ENCODE assay signal across 18 mouse cellular contexts in genomic region chr10:71978035-71978434, GRCm38 (mm10).
A peak's percentile ranks its signal among the peaks of the same experiment; 100 is the strongest.
DNase-seq lines count a peak whose midpoint lies in the region; ATAC-seq and TF ChIP-seq lines count a peak whose summit lies in the region.
"Had no signal": no experiment of that assay in that cellular context is flagged by ENCODE, and none has a peak within 500 bp of the region (broad histone marks: within the 10 kb centered on the region; RNA-seq: fewer than 3 reads in every experiment).

No protein-coding gene starts in this region.

- H3K36me3 ChIP-seq in forebrain, embryonic 14.5 days (ENCODE audit: control insufficient read depth, insufficient read depth, low read length) = no peaks in the 10 kb centered on the region
- no peaks in the 10 kb centered on the region for H3K36me3 ChIP-seq in forebrain, embryonic 16.5 days (ENCODE audit: control insufficient read depth, insufficient read depth)
- no peaks in the 10 kb centered on the region for H3K36me3 ChIP-seq in testis, adult 2 months (ENCODE audit: control insufficient read depth, insufficient read depth, low read length)
- H3K36me3 ChIP-seq: embryonic facial prominence, embryonic 10.5 days; heart, embryonic 12.5 days; kidney, embryonic 15.5 days; lung, embryonic 15.5 days; neural tube, embryonic 13.5 days had no signal

- H3K9me3 ChIP-seq in forebrain, embryonic 14.5 days (replicated peaks; ENCODE audit: control insufficient read depth, low read length) = no peaks in the 10 kb centered on the region
- H3K9me3 ChIP-seq in forebrain, embryonic 16.5 days (ENCODE audit: control insufficient read depth, low read length) = no peaks in the 10 kb centered on the region
- H3K9me3 ChIP-seq: embryonic facial prominence, embryonic 10.5 days; kidney, embryonic 15.5 days; lung, embryonic 15.5 days; neural tube, embryonic 13.5 days had no signal

- H3K9ac ChIP-seq in forebrain, embryonic 14.5 days (ENCODE audit: low read length) = no peak overlapping the region
- H3K9ac ChIP-seq in forebrain, embryonic 16.5 days (replicated peaks; ENCODE audit: low read depth, low read length) = no peak overlapping the region
- H3K9ac ChIP-seq: heart, embryonic 12.5 days; kidney, embryonic 15.5 days; lung, embryonic 15.5 days; neural tube, embryonic 13.5 days had no signal

- WGBS in forebrain, embryonic 14.5 days = 89% methylated on average over 3 of the region's 3 CpGs
- WGBS in forebrain, embryonic 16.5 days = 84% methylated on average over 3 of the region's 3 CpGs

- H3K27me3 ChIP-seq in forebrain, embryonic 14.5 days (replicated peaks; ENCODE audit: control insufficient read depth, insufficient read depth, low read length) = no peaks in the 10 kb centered on the region
- no peaks in the 10 kb centered on the region for H3K27me3 ChIP-seq in forebrain, embryonic 16.5 days (replicated peaks; ENCODE audit: control insufficient read depth, insufficient read depth, low read length)
- H3K27me3 ChIP-seq in testis, adult 2 months (ENCODE audit: control insufficient read depth, insufficient read depth, low read length) = no peaks in the 10 kb centered on the region
- H3K27me3 ChIP-seq: heart, embryonic 12.5 days; kidney, embryonic 15.5 days; lung, embryonic 15.5 days; neural tube, embryonic 13.5 days had no signal

- TF ChIP-seq POLR2A in testis, adult 2 months (IDR thresholded peaks at IDR 0.05; ENCODE audit: control insufficient read depth, low read depth, low read length) = no peak

- no peak for TF ChIP-seq CTCF in testis, adult 2 months (IDR thresholded peaks at IDR 0.05; ENCODE audit: control insufficient read depth, insufficient read depth, insufficient replicate concordance, low read depth, low read length)

- H3K27ac ChIP-seq in forebrain, embryonic 14.5 days (ENCODE audit: low read depth, low read length) = no peak overlapping the region
- no peak overlapping the region for H3K27ac ChIP-seq in forebrain, embryonic 16.5 days (ENCODE audit: low read length)
- no peak overlapping the region for H3K27ac ChIP-seq in testis, adult 2 months (ENCODE audit: control insufficient read depth, insufficient read depth, low read depth, low read length)
- H3K27ac ChIP-seq: embryonic facial prominence, embryonic 10.5 days; kidney, embryonic 15.5 days; lung, embryonic 15.5 days; neural tube, embryonic 13.5 days had no signal

- no peak overlapping the region for H3K4me3 ChIP-seq in forebrain, embryonic 14.5 days (ENCODE audit: low read depth, low read length)
- no peak overlapping the region for H3K4me3 ChIP-seq in forebrain, embryonic 16.5 days (replicated peaks; ENCODE audit: low read length)
- H3K4me3 ChIP-seq in testis, adult 2 months (ENCODE audit: control insufficient read depth, low read depth, low read length) = peak overlapping the region; percentile 82; the same call in 1 of the 2 replicates
- H3K4me3 ChIP-seq: embryonic facial prominence, embryonic 10.5 days; heart, embryonic 12.5 days; kidney, embryonic 15.5 days; lung, embryonic 15.5 days; neural tube, embryonic 13.5 days had no signal

- DNase-seq in forebrain, embryonic 14.5 days (ENCODE audit: low spot score) = peak; percentile 23
- peak; percentile 21 to 31 for DNase-seq in layer of hippocampus, adult 18-20 months (ENCODE audit: low spot score in 2 of 2)
- DNase-seq in layer of hippocampus, adult 9-10 months (ENCODE audit: low spot score) = no peak
- no peak for DNase-seq in testis, postnatal 10 days (ENCODE audit: low spot score)
- DNase-seq in telencephalon, adult 2 months (ENCODE audit: low read depth, low spot score) = peak; percentile 15
- DNase-seq in natural killer cell, adult 2 months (ENCODE audit: low spot score in 2 of 2) = no peak
- DNase-seq: B cell, adult 2 months; gastrocnemius, postnatal 25 days; heart, postnatal 36 days; retina, postnatal 1 day had no signal

- H3K4me1 ChIP-seq in forebrain, embryonic 14.5 days (ENCODE audit: control insufficient read depth, insufficient read depth, low read length) = no peaks in the 10 kb centered on the region
- H3K4me1 ChIP-seq in forebrain, embryonic 16.5 days (replicated peaks; ENCODE audit: control insufficient read depth, insufficient read depth, low read length) = no peaks in the 10 kb centered on the region
- H3K4me1 ChIP-seq in testis, adult 2 months (ENCODE audit: control insufficient read depth, insufficient read depth, low read length) = peaks cover 5% of the 10 kb centered on the region
- H3K4me1 ChIP-seq: embryonic facial prominence, embryonic 10.5 days; heart, embryonic 12.5 days; kidney, embryonic 15.5 days; lung, embryonic 15.5 days; neural tube, embryonic 13.5 days had no signal

- no peak for ATAC-seq in forebrain, embryonic 14.5 days
- ATAC-seq in forebrain, embryonic 16.5 days = no peak

- H3K4me2 ChIP-seq in forebrain, embryonic 14.5 days (ENCODE audit: low read length) = no peak overlapping the region
- H3K4me2 ChIP-seq in forebrain, embryonic 16.5 days (ENCODE audit: low read length) = no peak overlapping the region
- H3K4me2 ChIP-seq: heart, embryonic 12.5 days; kidney, embryonic 15.5 days; liver, embryonic 11.5 days; lung, embryonic 15.5 days; neural tube, embryonic 13.5 days had no signal

Comparison
In these comparisons a context has a peak if more than half of its experiments do, and no peak if none do; other contexts are left out.
1. DNase-seq: peak in forebrain, embryonic 14.5 days (single experiment), layer of hippocampus, adult 18-20 months (2 of 2) and telencephalon, adult 2 months (single experiment); none in layer of hippocampus, adult 9-10 months (single experiment), testis, postnatal 10 days (single experiment) and natural killer cell, adult 2 months (0 of 2).